Mouse (Mus musculus): Measurements from ENCODE around the gene Spats2l. TPM values are rescaled to one million over a fixed set of nuclear protein-coding genes. Genes with fewer than 3 reads are reported as not detected.

Spats2l gene
- 1.3 TPM for polyA plus RNA-seq (2017; shearing (Covaris generic))

GRCm38 (mm10) chr1:57774001-57774667 lies at the start of gene Spats2l:
Spats2l (plus strand) TSS chr1:57774162.

GRCm38 (mm10) chr1:57995432-57996132 lies 221.6 kb downstream of the Spats2l start, which contains the start of gene Sgo2a:
Sgo2a (plus strand) TSS chr1:57995971.

Other genes starting within 250 kb of the Spats2l start
- 0.27 TPM for gene Sgo2a, start 221.8 kb downstream of the Spats2l start, polyA plus RNA-seq (2017; shearing (Covaris generic))
- 26.5 TPM for gene Kctd18, start 244.8 kb downstream of the Spats2l start, polyA plus RNA-seq (2017; shearing (Covaris generic))